Mouse (Mus musculus) frontal cortex, postnatal 14 days (tissue): Measurements from ENCODE around the gene Slc1a5.

ENCODE experiments used
- DNase-seq, 2 experiments: peaks; one replicate each; pipeline ENCODE4 v3.0.0; 2022; ENCODE audit warnings: low spot score in 2 of 2

The Slc1a5 gene

GRCm38 (mm10) chr7:16780825-16781554 is at the start of gene Slc1a5:
Gene Slc1a5, plus strand, starts transcription at chr7:16781340.
- peak; percentile 54 to 69 for DNase-seq

GRCm38 (mm10) chr7:16731893-16732422 is 49.2 kb upstream of the Slc1a5 start:
- DNase-seq, result no peak

GRCm38 (mm10) chr7:16737606-16738072 is 43.5 kb upstream of the Slc1a5 start:
- no peak for DNase-seq

GRCm38 (mm10) chr7:16738073-16738696 is 43.0 kb upstream of the Slc1a5 start, which contains the start of gene Ap2s1:
Gene Ap2s1, plus strand, starts transcription at chr7:16738410.
- peak; percentile 95 to 98 for DNase-seq

GRCm38 (mm10) chr7:16739056-16739604 is 42.0 kb upstream of the Slc1a5 start:
- no peak for DNase-seq

- no peak for DNase-seq
Observed at GRCm38 (mm10) chr7:16745373-16745772, 35.8 kb upstream of the Slc1a5 start.

- no peak for DNase-seq
Observed at GRCm38 (mm10) chr7:16746093-16746492, 35.0 kb upstream of the Slc1a5 start.

- DNase-seq, result no peak
Observed at GRCm38 (mm10) chr7:16747656-16748055, 33.5 kb upstream of the Slc1a5 start.

- no peak for DNase-seq
Observed at GRCm38 (mm10) chr7:16752016-16752415, 29.1 kb upstream of the Slc1a5 start.

- no peak for DNase-seq
Observed at GRCm38 (mm10) chr7:16755362-16756017, 25.6 kb upstream of the Slc1a5 start.

GRCm38 (mm10) chr7:16758872-16759574 is 22.1 kb upstream of the Slc1a5 start:
- no peak for DNase-seq

GRCm38 (mm10) chr7:16760292-16760691 is 20.8 kb upstream of the Slc1a5 start:
- DNase-seq, result no peak

GRCm38 (mm10) chr7:16761005-16761481 is 20.1 kb upstream of the Slc1a5 start:
- no peak for DNase-seq

GRCm38 (mm10) chr7:16761630-16762029 is 19.5 kb upstream of the Slc1a5 start:
- DNase-seq, result no peak

GRCm38 (mm10) chr7:16763463-16764218 is 17.5 kb upstream of the Slc1a5 start:
- DNase-seq, result no peak

GRCm38 (mm10) chr7:16766443-16766842 is 14.7 kb upstream of the Slc1a5 start:
- no peak for DNase-seq

- DNase-seq, result no peak
Observed at GRCm38 (mm10) chr7:16775888-16776287, 5.3 kb upstream of the Slc1a5 start.

- no peak for DNase-seq
Observed at GRCm38 (mm10) chr7:16780076-16780475, 1.1 kb upstream of the Slc1a5 start.

- no peak for DNase-seq
Observed at GRCm38 (mm10) chr7:16781555-16781815, 345 bp downstream of the Slc1a5 start.

- peak in 1 of 2 experiments; percentile 14 for DNase-seq
Observed at GRCm38 (mm10) chr7:16781816-16782554, 845 bp downstream of the Slc1a5 start.
